Mouse (Mus musculus): Measurements from ENCODE around the gene Zfyve27.

The Zfyve27 gene

DNA sequence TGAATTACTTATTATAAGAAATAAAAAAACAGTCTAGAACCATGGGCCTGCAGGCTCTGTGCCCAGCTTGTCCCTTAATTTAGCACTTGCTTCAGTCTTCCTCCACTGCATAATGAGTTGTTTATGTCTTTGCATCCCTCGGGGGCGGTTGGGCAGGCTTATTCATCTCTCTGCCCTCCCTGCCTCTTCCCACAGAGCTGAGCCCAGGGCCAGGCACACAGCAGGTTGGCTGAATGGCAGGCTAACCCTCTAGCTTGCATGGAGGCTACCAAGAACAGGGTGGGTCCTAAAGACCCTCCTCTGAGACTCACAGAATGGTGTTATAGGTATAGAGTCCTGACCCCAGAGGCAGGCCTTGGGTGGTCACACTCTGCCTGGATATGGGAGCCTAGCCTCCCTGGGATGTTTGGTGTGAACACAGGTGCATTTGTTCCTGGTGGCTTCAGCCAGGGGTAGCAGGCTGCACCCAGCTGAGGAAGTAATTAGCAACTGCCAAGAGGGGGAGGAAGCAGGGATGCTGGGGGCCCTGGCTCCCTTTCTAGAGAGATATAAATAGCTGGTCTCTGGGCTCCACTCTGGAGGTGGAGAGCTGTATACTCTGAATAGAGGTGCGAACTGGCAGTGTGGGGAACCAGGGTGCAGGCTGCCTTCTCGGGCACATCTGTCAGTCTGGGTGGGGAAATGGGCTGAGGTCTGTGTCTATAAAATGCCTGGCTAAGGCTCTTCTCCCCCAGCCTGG lies 74.0 kb downstream of the Zfyve27 start:
- DNase-seq (ENCODE audit: low spot score in 2 of 2) = peak; percentile 16 to 24

DNA sequence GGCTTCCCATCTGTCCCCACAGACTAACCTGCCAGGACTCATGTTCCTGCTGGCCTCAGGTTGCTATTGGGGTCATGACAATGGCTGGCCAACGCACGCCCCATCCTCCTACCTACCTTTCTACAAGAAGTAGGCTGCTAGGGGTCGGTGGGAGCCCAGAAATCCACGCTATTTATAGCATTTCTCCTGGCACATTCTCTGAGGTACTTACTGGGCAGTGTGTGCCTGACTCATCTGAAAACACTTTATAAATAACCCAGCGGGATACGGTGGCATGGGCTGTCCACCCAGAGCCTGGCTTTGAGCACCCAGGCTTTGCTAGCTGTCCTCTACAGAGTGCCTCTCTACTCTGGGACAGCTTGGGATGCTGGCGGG lies 74.6 kb downstream of the Zfyve27 start:
- DNase-seq (ENCODE audit: low spot score in 2 of 2) = no peak

DNA sequence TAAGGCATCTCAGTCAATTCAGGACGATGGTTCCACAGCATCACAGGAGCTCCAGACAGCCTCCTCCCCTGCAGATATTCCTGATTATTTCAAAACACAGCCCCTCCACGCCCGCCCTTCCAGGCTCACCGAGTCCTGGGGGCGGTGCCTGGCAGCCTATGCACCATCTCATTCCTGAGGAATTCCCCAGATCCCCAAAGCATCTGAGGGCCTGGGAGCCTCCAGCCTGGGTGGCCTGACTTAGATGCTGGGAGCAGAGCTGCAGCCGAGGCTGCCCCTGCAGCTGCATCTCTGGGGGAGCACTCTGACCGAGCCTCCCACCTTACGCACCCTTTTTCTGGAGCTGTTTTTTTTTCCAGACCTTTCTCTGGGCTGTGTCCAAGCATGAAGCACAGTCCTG lies 77.1 kb downstream of the Zfyve27 start:
- DNase-seq (ENCODE audit: low spot score in 2 of 2) = no peak

DNA sequence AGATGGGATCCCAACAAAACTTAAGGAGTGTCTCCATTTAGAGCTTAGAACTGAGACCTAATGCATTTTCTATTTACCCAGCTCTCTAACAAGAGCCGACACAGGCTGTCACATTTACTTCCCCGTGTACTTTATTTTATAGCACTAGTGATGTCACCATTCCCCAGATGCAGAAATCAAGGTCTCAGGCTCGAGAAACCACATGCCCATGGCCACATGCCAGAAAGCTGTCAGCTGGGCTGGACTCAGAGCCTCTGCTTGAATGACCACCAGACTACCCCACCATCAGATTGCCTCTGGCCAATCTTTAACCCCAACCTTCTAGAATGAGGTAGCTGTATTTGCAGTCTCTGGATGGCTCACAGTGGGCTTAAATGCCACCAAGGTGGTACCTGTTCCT lies 79.7 kb downstream of the Zfyve27 start:
- no peak for DNase-seq (ENCODE audit: low spot score in 2 of 2)
